Mouse (Mus musculus) MEL (cell line): ENCODE measurements around the gene Dscam.

Source experiments
- CTCF ChIP-seq, 3 experiments: IDR thresholded peaks in 2 of 3; conservative IDR thresholded peaks in 1 of 3; 2 replicates each; pipeline ENCODE4 v1.5.1; 2011 to 2012; ENCODE audit warnings: low read length in 3 of 3, low read depth in 2 of 3, mild to moderate bottlenecking in 2 of 3, improper control_type of control experiment in 1 of 3, inconsistent platforms in 1 of 3, mixed read lengths in 1 of 3, moderate library complexity in 1 of 3; ENCODE audit not compliant: control insufficient read depth in 1 of 3, insufficient read depth in 1 of 3, poor library complexity in 1 of 3, severe bottlenecking in 1 of 3
- USF1 ChIP-seq: IDR thresholded peaks from 2 replicates; pipeline ENCODE4 v1.6.1; 2014; ENCODE audit warnings: low read depth, mild to moderate bottlenecking, inconsistent platforms, low read length, improper control_type of control experiment, moderate library complexity

- TF ChIP-seq CTCF (IDR thresholded peaks at IDR 0.05 in 2 of 3, conservative IDR thresholded peaks at IDR 0.05 in 1 of 3; ENCODE audit: control insufficient read depth in 1 of 3, insufficient read depth in 1 of 3, low read depth in 2 of 3, low read length in 3 of 3, poor library complexity in 1 of 3, severe bottlenecking in 1 of 3) (no peak), USF1 (no peak)
Observed at GRCm38 (mm10) chr16:96676663-96677062, 493.9 kb downstream of the Dscam start.
